Mouse (Mus musculus) heart, adult 2 months (tissue): ENCODE data around the gene Vmp1. TPM values are rescaled to one million over a fixed set of nuclear protein-coding genes. Genes with fewer than 3 reads are reported as not detected.

Experiments used
- DNase-seq, 2 experiments: peaks; one replicate each; pipeline ENCODE4 v3.0.0; 2021
- H3K27ac ChIP-seq: fragments of 200-600 bp; 2 replicates; pipeline ENCODE4 v1.8.1; 2022
- H3K27me3 ChIP-seq: fragments of 200-500 bp; 2 replicates; pipeline ENCODE4 v1.6.1; 2012; ENCODE audit warnings: mild to moderate bottlenecking, low read length, inconsistent platforms, mixed read lengths; ENCODE audit not compliant: control insufficient read depth, insufficient read depth
- H3K36me3 ChIP-seq: fragments of 200-500 bp; 2 replicates; pipeline ENCODE4 v1.6.1; 2012; ENCODE audit warnings: low read length, inconsistent platforms; ENCODE audit not compliant: control insufficient read depth, insufficient read depth
- H3K4me1 ChIP-seq: fragments of 200-500 bp; 2 replicates; pipeline ENCODE4 v1.6.1; 2011; ENCODE audit warnings: low read length; ENCODE audit not compliant: control insufficient read depth, insufficient read depth
- H3K4me3 ChIP-seq: fragments of 200-600 bp; 2 replicates; pipeline ENCODE4 v1.8.1; 2022
- H3K79me2 ChIP-seq: fragments of 200-500 bp; replicated peaks from 2 replicates; pipeline ENCODE4 v1.6.1; 2012; ENCODE audit warnings: mild to moderate bottlenecking, inconsistent platforms, low read length, moderate library complexity, mixed read lengths; ENCODE audit not compliant: control insufficient read depth, insufficient read depth
- H3K9ac ChIP-seq: fragments of 200-500 bp; 2 replicates; pipeline ENCODE4 v1.6.1; 2012; ENCODE audit warnings: low read depth, mild to moderate bottlenecking, control low read depth, inconsistent platforms, low read length, mixed read lengths
- CTCF ChIP-seq: fragments of 200-600 bp; IDR thresholded peaks from 2 replicates; pipeline ENCODE4 v1.8.1; 2022; ENCODE audit warnings: antibody characterized with exemption, mild to moderate bottlenecking, moderate library complexity
- EP300 ChIP-seq: fragments of 200-500 bp; IDR thresholded peaks from 2 replicates; pipeline ENCODE4 v1.6.1; 2011; ENCODE audit warnings: low read depth, low read length, control low read depth; ENCODE audit not compliant: insufficient read depth
- POLR2A ChIP-seq: fragments of 200-500 bp; IDR thresholded peaks from 2 replicates; pipeline ENCODE4 v1.6.1; 2011; ENCODE audit warnings: mild to moderate bottlenecking, low read depth, low read length, control low read depth; ENCODE audit not compliant: insufficient read depth
- WGBS: fragments of 180-500 bp; shearing (Covaris S2); methylation state at CpG from one replicate; pipeline ENCODE4 v1.1.7; 2018; 5-methylcytosine and 5-hydroxymethylcytosine counted together
- intact Hi-C: fragments of 180-260 bp; cut with DNase I; formaldehyde crosslinking; loops from one replicate; pipeline ENCODE4 v1.15.1; 2025
- polyA plus RNA-seq: library from polyadenylated mRNA; depleted of rRNA; stranded (reverse); fragments of >200 nt; gene quantifications from 2 replicates; pipeline ENCODE4 v1.2.3, GENCODE M21; 2012
- total RNA-seq, 2 experiments: library from RNA; stranded (reverse); gene quantifications; 2 replicates each; pipeline ENCODE4 v1.2.3; 2021

Gene Vmp1
- total and polyA plus RNA-seq, 3 experiments: 34.0 to 66.9 (median 58.2) TPM

DNA sequence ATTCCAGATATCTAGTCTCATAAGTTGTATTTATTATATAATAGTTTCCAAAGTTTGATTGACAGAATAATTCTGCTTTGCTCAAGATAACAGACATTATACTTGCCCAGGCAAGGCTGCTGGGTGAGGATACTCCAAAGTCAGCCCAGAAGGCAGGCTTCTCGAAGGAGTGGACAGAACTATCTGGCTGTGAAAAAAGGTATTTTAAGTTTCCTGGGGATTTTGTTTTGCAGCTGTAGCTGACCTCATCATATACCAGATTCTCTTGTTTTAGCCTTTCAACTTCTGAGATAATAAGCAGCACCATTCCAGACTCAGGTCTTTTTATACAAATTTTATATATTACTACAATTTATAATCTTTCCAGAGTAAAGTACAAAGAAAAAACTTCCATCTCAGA is 34.1 kb downstream of the Vmp1 start:
- Histone ChIP-seq H3K27ac (no peak overlapping the region), H3K4me1 (no peaks in the 10 kb centered on the region; the same call in 1 of the 2 replicates), H3K36me3 (peaks cover 2% of the 10 kb centered on the region), H3K9ac (no peak overlapping the region), H3K79me2 (no peaks in the 10 kb centered on the region), H3K4me3 (no peak overlapping the region), H3K27me3 (no peaks in the 10 kb centered on the region)
- intact Hi-C loops: no loop called here
- DNase-seq: no peak
- WGBS: 61% methylated on average over 1 of the region's 1 CpGs
- TF ChIP-seq CTCF: no peak
- no peak for TF ChIP-seq POLR2A
- no peak for TF ChIP-seq EP300

- H3K4me1 ChIP-seq: no peaks in the 10 kb centered on the region; the same call in 1 of the 2 replicates
- H3K9ac ChIP-seq: no peak overlapping the region
- no peak for DNase-seq
- no peak for TF ChIP-seq POLR2A
- TF ChIP-seq CTCF: no peak
- no peak for TF ChIP-seq EP300
- H3K79me2 ChIP-seq: no peaks in the 10 kb centered on the region
- no peak overlapping the region for H3K27ac ChIP-seq
- no peaks in the 10 kb centered on the region for H3K27me3 ChIP-seq
- 92% methylated on average over 15 of the region's 15 CpGs for WGBS
- H3K36me3 ChIP-seq: no peaks in the 10 kb centered on the region; the same call in 1 of the 2 replicates
- H3K4me3 ChIP-seq: no peak overlapping the region
- intact Hi-C loops: no loop called here
These were observed 35.8 kb downstream of the Vmp1 start for GRCm38 (mm10) chr11:86647706-86648447.

DNA sequence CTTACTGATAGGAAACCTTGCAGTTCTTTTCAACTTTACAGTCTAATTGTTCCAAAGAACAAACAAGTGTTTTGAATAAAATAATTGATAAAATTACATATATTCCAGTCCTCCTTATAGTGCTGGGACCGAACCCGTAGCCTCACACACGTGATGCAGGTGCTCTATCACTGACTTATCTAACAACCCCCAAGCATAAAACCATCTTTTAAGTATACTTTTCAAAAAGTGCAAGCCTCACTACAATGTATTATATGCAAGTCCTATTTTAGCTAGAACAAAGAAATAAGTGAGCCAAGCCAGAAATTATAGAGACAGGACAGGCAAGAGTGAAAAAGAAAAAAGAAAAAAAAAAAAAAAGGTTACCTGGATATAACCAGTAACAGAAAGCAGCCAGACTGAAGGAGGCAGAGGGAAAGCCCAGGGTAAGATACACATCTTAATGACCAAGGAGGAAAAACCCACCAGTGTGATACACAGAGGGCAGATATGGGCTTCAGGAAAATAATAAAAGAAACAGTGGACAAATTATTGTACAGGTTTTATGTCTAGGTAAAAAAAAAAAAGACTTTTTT is 36.7 kb downstream of the Vmp1 start:
- TF ChIP-seq POLR2A (no peak), CTCF (no peak), EP300 (no peak)
- Histone ChIP-seq H3K4me1 (no peaks in the 10 kb centered on the region; the same call in none of the 2 replicates), H3K27ac (no peak overlapping the region), H3K36me3 (no peaks in the 10 kb centered on the region; the same call in 1 of the 2 replicates), H3K79me2 (no peaks in the 10 kb centered on the region), H3K9ac (no peak overlapping the region), H3K27me3 (no peaks in the 10 kb centered on the region), H3K4me3 (no peak overlapping the region)
- DNase-seq: no peak
- intact Hi-C loops: no loop called here
- 83% methylated on average over 3 of the region's 3 CpGs for WGBS

DNA sequence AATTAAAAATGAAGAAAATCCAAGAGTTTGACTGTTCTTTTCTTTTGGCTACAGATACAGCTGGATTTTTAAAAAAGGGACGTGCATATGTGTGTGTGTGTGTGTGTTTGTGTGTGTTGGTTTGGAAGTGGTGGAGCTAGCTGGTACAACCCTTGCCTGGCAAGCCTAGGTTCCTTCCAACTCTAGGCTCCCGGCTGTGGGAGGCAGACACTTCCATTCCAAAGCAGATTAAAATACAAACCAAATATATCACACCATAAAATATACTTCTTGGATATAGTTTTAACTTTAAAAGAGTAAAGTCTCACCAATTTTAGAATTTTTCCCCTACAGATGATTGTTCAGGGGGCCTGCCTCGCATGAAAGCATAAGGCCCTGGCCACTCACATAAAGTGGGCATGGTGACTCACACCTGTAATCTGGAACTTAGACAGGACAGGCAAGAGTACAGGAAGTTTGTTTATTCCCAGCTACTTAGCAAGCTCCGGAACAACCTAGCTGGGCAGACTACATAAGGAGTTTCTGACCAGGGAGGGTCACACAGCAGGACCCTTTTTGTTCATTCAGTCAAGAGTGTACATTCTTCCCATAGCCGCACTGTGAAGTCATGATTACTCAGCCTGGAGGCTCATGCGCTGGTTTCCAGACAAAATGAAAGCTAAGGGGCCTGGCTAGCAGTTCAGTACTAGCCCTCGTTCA is 37.4 kb downstream of the Vmp1 start:
- 39% methylated on average over 7 of the region's 7 CpGs for WGBS
- Histone ChIP-seq H3K27ac (no peak overlapping the region), H3K9ac (no peak overlapping the region), H3K4me3 (no peak overlapping the region), H3K27me3 (no peaks in the 10 kb centered on the region), H3K36me3 (no peaks in the 10 kb centered on the region; the same call in 1 of the 2 replicates), H3K79me2 (no peaks in the 10 kb centered on the region), H3K4me1 (no peaks in the 10 kb centered on the region; the same call in none of the 2 replicates)
- TF ChIP-seq POLR2A: no peak
- no peak for TF ChIP-seq CTCF
- TF ChIP-seq EP300: no peak
- intact Hi-C loops: no loop called here
- DNase-seq: no peak

- TF ChIP-seq POLR2A (no peak), EP300 (no peak), CTCF (no peak)
- no peaks in the 10 kb centered on the region; the same call in none of the 2 replicates for H3K4me1 ChIP-seq
- whole genome bisulfite sequencing: 90% methylated on average over 4 of the region's 4 CpGs
- no peaks in the 10 kb centered on the region for H3K27me3 ChIP-seq
- H3K4me3 ChIP-seq: no peak overlapping the region
- no peak overlapping the region for H3K27ac ChIP-seq
- no peak overlapping the region for H3K9ac ChIP-seq
- DNase-seq: no peak
- intact Hi-C loops: no loop called here
- H3K79me2 ChIP-seq: no peaks in the 10 kb centered on the region
- no peaks in the 10 kb centered on the region; the same call in 1 of the 2 replicates for H3K36me3 ChIP-seq
These were observed 39.1 kb downstream of the Vmp1 start for GRCm38 (mm10) chr11:86644553-86644952.
